Mouse (Mus musculus) kidney, adult 9 months (tissue): ENCODE measurements around the gene Dynlt1c.
"Not testable (repeated sequence)": the region's sequence is repeated elsewhere in the genome, so short reads cannot be mapped to it uniquely, and the experiment has no call there.

ENCODE experiments used
- DNase-seq: peaks from one replicate; pipeline ENCODE4 v3.0.0; 2022

Dynlt1c gene

GRCm38 (mm10) chr17:6655567-6656281 lies 54.3 kb downstream of the Dynlt1c start, which contains the start of gene Dynlt1f:
TSS of gene Dynlt1f (minus strand) at chr17:6655900.
- DNase-seq: peak; percentile 85

GRCm38 (mm10) chr17:6656471-6656870 lies 55.0 kb downstream of the Dynlt1c start:
- not testable (repeated sequence) for DNase-seq

- DNase-seq: not testable (repeated sequence)
Observed at GRCm38 (mm10) chr17:6658801-6659200, 57.3 kb downstream of the Dynlt1c start, which contains the start of gene Sytl3. TSS of gene Sytl3 (plus strand) at chr17:6659093.
